Mouse (Mus musculus) midbrain, embryonic 14.5 days (tissue): ENCODE results near the gene Olfr575. TPM values are rescaled to one million over a fixed set of nuclear protein-coding genes. Genes with fewer than 3 reads are reported as not detected.

Source experiments
- ATAC-seq: fragments of 200-750 bp; cut with Nextera tagmentation; 2 replicates; pipeline ENCODE4 v1.8.0; 2017; ENCODE audit warnings: moderate number of reproducible peaks, moderate library complexity; ENCODE audit not compliant: low FRiP score, low TSS enrichment
- DNase-seq: peaks from one replicate; pipeline ENCODE4 v3.0.0-alpha.2; 2015
- H3K27ac ChIP-seq: fragments of 300-500 bp; sonication (generic); replicated peaks from 2 replicates; pipeline ENCODE4 v1.5.1; 2014; ENCODE audit warnings: mild to moderate bottlenecking, low read depth, low read length, moderate library complexity
- H3K27me3 ChIP-seq: fragments of 300-500 bp; sonication (generic); 2 replicates; pipeline ENCODE4 v1.6.1; 2014; ENCODE audit warnings: low read length, control low read depth, mixed read lengths; ENCODE audit not compliant: control insufficient read depth, insufficient read depth
- H3K36me3 ChIP-seq: fragments of 300-500 bp; sonication (generic); 2 replicates; pipeline ENCODE4 v1.6.1; 2014; ENCODE audit warnings: low read length, control low read depth; ENCODE audit not compliant: control insufficient read depth, insufficient read depth
- H3K4me1 ChIP-seq: fragments of 300-500 bp; sonication (generic); 2 replicates; pipeline ENCODE4 v1.6.1; 2014; ENCODE audit warnings: mild to moderate bottlenecking, antibody characterized with exemption, low read length, control low read depth; ENCODE audit not compliant: control insufficient read depth, insufficient read depth
- H3K4me2 ChIP-seq: fragments of 300-500 bp; sonication (generic); 2 replicates; pipeline ENCODE4 v1.6.1; 2014; ENCODE audit warnings: mild to moderate bottlenecking, low read length, moderate library complexity
- H3K4me3 ChIP-seq: fragments of 300-500 bp; sonication (generic); replicated peaks from 2 replicates; pipeline ENCODE4 v1.5.1; 2014; ENCODE audit warnings: low read depth, low read length
- H3K9ac ChIP-seq: fragments of 300-500 bp; sonication (generic); replicated peaks from 2 replicates; pipeline ENCODE4 v1.6.1; 2014; ENCODE audit warnings: mild to moderate bottlenecking, low read length, moderate library complexity
- H3K9me3 ChIP-seq: fragments of 300-500 bp; sonication (generic); 2 replicates; pipeline ENCODE4 v1.6.1; 2016; ENCODE audit warnings: low read length, control low read depth, mixed read lengths; ENCODE audit not compliant: control insufficient read depth
- WGBS: fragments of 180-500 bp; shearing (Covaris S2); extraction: QIAGEN DNeasy Blood & Tissue Kit; methylation state at CpG from one replicate; pipeline ENCODE4 v1.1.7; 2014; 5-methylcytosine and 5-hydroxymethylcytosine counted together
- polyA plus RNA-seq: library from polyadenylated mRNA; unstranded; fragments of >200 nt; fragmentation: Nextera tagmentation; extraction: Ambion mirVana; gene quantifications from 2 replicates; pipeline ENCODE4 v1.2.1, GENCODE M21; 2014

Olfr575 gene
- polyA plus RNA-seq = not detected in 2 replicates

- H3K27me3 ChIP-seq = no peaks in the 10 kb centered on the region
- no peak within 1 kb of the TSS for H3K4me3 ChIP-seq
- H3K9me3 ChIP-seq = no peaks in the 10 kb centered on the region
- no peak within 1 kb of the TSS for H3K27ac ChIP-seq
- no peak for DNase-seq
- no peak for ATAC-seq
- no peaks in the 10 kb centered on the region for H3K4me1 ChIP-seq
- no peak within 1 kb of the TSS for H3K9ac ChIP-seq
- H3K4me2 ChIP-seq = no peak within 1 kb of the TSS
- H3K36me3 ChIP-seq = no peaks in the 10 kb centered on the region
- WGBS = 65% methylated on average over 1 of the region's 1 CpGs
Observed at GRCm38 (mm10) chr7:102958593-102958992, at the start of gene Olfr575. TSS of gene Olfr575 (minus strand) at chr7:102958775.

GRCm38 (mm10) chr7:102989224-102989623 lies 30.6 kb upstream of the Olfr575 start, which contains the start of gene Olfr578:
TSS of gene Olfr578 (minus strand) at chr7:102989324.
- Histone ChIP-seq H3K27ac (no peak within 1 kb of the TSS), H3K4me1 (no peaks in the 10 kb centered on the region), H3K4me2 (no peak within 1 kb of the TSS), H3K9me3 (no peaks in the 10 kb centered on the region), H3K4me3 (no peak within 1 kb of the TSS), H3K36me3 (no peaks in the 10 kb centered on the region), H3K9ac (no peak within 1 kb of the TSS), H3K27me3 (no peaks in the 10 kb centered on the region)
- ATAC-seq (no peak), DNase-seq (no peak)
- 81% methylated on average over 3 of the region's 3 CpGs for WGBS

DNA sequence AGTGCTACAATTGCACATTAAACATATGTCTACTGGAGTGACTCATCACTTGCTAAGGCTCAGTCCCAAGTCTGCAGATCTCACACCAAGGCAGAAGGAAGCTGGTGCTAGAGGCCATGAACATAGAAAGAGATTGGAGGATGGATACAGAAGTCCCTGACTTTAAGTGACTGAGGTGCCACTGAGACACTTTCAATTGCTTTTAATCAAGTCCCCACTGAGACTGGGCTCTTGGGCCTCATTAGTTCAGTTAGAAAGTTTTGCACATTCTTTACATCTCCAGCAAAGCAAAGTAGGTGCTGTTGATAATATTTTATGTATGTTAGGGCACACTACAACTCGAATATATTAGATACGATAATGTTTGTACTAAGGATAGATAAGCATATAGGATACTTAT lies 17.3 kb upstream of the Olfr575 start, which contains the start of gene Olfr577:
Gene Olfr577, minus strand, starts transcription at position 101 of the 400 bp plus-strand sequence.
- no peak for ATAC-seq
- 82% methylated on average over 2 of the region's 2 CpGs for WGBS

GRCm38 (mm10) chr7:102974399-102974798 lies 15.8 kb upstream of the Olfr575 start:
- H3K27ac ChIP-seq = no peak overlapping the region
- H3K4me1 ChIP-seq = no peaks in the 10 kb centered on the region
- no peaks in the 10 kb centered on the region for H3K27me3 ChIP-seq
- no peak overlapping the region for H3K4me2 ChIP-seq
- H3K36me3 ChIP-seq = no peaks in the 10 kb centered on the region
- no peak overlapping the region for H3K9ac ChIP-seq
- H3K9me3 ChIP-seq = no peaks in the 10 kb centered on the region
- DNase-seq (no peak), ATAC-seq (no peak)
- no peak overlapping the region for H3K4me3 ChIP-seq
- WGBS = 39% methylated on average over 1 of the region's 1 CpGs

More for the DNA sequence above, 17.3 kb upstream of the Olfr575 start, which contains the start of gene Olfr577:
- H3K4me2 ChIP-seq = no peak within 1 kb of the TSS
- no peaks in the 10 kb centered on the region for H3K27me3 ChIP-seq
- no peaks in the 10 kb centered on the region for H3K36me3 ChIP-seq
- H3K4me1 ChIP-seq = no peaks in the 10 kb centered on the region
- no peak within 1 kb of the TSS for H3K4me3 ChIP-seq
- H3K9me3 ChIP-seq = no peaks in the 10 kb centered on the region
- no peak for DNase-seq
- no peak within 1 kb of the TSS for H3K27ac ChIP-seq
- H3K9ac ChIP-seq = no peak within 1 kb of the TSS

DNA sequence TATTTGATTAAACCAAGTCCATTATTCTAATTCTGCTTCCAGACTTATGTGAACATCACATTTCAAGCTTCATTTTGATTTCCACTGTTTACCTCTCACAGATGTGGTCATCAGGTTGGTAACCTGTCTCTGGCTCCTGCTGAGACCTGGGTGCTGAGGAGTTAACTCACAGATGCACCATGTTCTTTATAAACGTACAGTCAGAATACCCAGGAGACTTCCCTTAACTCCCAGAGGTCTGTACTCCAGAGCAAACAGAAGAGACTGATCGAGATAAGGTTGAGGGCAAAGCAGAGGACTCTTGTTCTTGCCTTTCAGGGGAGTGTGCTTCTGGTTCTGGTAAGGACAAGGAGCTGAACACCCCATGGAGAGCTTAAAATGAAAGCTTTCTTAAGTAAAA lies 3.8 kb upstream of the Olfr575 start, which contains the start of gene Olfr576:
Gene Olfr576, plus strand, starts transcription at position 301 of the 400 bp plus-strand sequence.
- ATAC-seq (no peak), DNase-seq (no peak)
- Histone ChIP-seq H3K9ac (no peak within 1 kb of the TSS), H3K9me3 (no peaks in the 10 kb centered on the region), H3K27ac (no peak within 1 kb of the TSS), H3K4me1 (no peaks in the 10 kb centered on the region), H3K4me3 (no peak within 1 kb of the TSS), H3K27me3 (no peaks in the 10 kb centered on the region), H3K4me2 (no peak within 1 kb of the TSS), H3K36me3 (no peaks in the 10 kb centered on the region)
- WGBS = 63% methylated on average over 2 of the region's 2 CpGs

DNA sequence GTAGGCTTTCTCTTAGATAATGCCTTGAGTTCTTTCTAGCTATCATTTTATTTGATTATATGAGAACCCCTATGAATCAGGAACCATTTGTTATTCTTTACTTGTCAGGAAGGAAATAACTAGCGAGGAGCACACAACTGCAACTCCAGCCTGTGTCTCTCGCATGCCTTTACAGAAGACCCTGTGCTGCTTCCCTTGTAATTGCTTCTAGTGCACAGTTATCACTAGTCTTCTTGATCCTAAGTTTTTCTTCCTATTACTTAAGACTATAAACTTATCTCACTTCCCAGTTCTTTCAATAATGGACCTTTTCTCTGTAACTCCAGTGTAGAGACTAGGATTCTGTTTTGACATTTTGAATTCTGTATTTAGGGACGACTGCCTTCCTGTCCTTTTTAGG lies 438 bp downstream of the Olfr575 start:
- Histone ChIP-seq H3K4me2 (no peak overlapping the region), H3K36me3 (no peaks in the 10 kb centered on the region), H3K9ac (no peak overlapping the region), H3K9me3 (no peaks in the 10 kb centered on the region), H3K27ac (no peak overlapping the region), H3K4me1 (no peaks in the 10 kb centered on the region), H3K4me3 (no peak overlapping the region), H3K27me3 (no peaks in the 10 kb centered on the region)
- ATAC-seq = no peak
- no peak for DNase-seq
- 87% methylated on average over 3 of the region's 3 CpGs for WGBS

DNA sequence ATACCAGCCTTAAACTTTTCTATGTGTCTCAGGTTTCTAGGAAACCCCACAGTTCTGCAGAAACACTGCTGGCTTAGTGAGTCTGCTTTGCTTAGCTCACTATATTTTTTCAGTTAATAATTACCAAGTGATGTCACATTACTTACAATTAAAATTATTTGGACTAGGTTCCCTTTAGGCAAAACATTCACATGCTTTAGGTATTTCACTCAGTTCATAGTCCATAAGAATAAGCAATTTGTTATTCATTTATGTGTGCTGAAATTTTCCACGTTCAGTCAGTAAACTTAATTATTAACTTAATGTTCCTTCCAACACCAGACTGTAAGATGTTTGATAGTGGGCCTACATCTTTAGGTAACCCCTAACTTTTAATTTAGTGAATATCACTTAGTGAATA lies 7.8 kb downstream of the Olfr575 start:
- no peak overlapping the region for H3K4me3 ChIP-seq
- no peaks in the 10 kb centered on the region for H3K36me3 ChIP-seq
- H3K4me2 ChIP-seq = no peak overlapping the region
- 74% methylated on average over 1 of the region's 1 CpGs for WGBS
- no peaks in the 10 kb centered on the region for H3K27me3 ChIP-seq
- ATAC-seq (no peak), DNase-seq (no peak)
- no peak overlapping the region for H3K27ac ChIP-seq
- no peak overlapping the region for H3K9ac ChIP-seq
- H3K9me3 ChIP-seq = no peaks in the 10 kb centered on the region
- H3K4me1 ChIP-seq = no peaks in the 10 kb centered on the region

DNA sequence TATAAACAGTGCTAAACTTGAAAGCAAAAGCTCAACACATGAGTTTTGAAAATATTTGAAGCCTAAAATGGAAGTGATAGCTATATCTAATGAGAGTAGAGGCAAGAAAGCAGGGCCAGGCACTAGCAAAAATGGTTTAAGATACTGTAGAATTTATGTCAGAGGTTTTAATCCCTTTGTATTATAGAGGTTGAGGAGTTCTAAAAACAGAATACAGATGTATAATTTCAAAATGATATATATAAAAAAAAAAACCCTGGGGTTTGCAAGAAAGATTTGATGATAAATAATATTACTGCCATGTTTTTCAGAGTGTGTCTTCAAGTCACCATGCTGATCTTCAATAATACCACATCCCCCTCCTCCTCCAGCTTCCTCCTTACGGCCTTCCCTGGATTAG lies 10.4 kb downstream of the Olfr575 start, which contains the start of gene Olfr574:
Gene Olfr574, plus strand, starts transcription at position 301 of the 400 bp plus-strand sequence.
- no peak for DNase-seq

DNA sequence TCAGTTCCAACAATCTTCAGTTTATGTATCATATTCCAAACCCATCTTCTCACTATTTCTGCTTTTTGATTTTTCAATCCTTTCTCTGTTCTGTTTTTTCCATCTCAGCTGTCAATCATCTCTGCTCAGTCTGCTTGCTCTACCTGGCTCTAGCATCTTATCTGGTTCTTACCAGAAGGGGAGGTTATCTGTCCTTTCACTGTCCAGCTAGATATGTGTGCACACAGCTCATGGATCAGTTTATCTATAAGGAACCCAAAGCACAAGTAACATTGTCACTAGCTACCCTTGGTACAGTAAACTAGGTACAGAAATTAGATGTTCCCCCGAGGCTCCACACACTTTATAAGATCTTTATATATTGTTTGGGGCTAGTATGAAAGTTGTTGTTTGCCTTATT lies 15.2 kb downstream of the Olfr575 start:
- Histone ChIP-seq H3K36me3 (no peaks in the 10 kb centered on the region), H3K4me1 (no peaks in the 10 kb centered on the region)
- DNase-seq = no peak

More for the DNA sequence above, 10.4 kb downstream of the Olfr575 start, which contains the start of gene Olfr574:
- Histone ChIP-seq H3K27ac (no peak within 1 kb of the TSS), H3K36me3 (no peaks in the 10 kb centered on the region), H3K9ac (no peak within 1 kb of the TSS), H3K4me3 (no peak within 1 kb of the TSS), H3K9me3 (no peaks in the 10 kb centered on the region), H3K27me3 (no peaks in the 10 kb centered on the region), H3K4me2 (no peak within 1 kb of the TSS), H3K4me1 (no peaks in the 10 kb centered on the region)
- no peak for ATAC-seq
- 89% methylated on average over 1 of the region's 1 CpGs for WGBS

More for the DNA sequence above, 15.2 kb downstream of the Olfr575 start:
- Histone ChIP-seq H3K27ac (no peak overlapping the region), H3K27me3 (no peaks in the 10 kb centered on the region), H3K4me3 (no peak overlapping the region), H3K9me3 (no peaks in the 10 kb centered on the region), H3K4me2 (no peak overlapping the region), H3K9ac (no peak overlapping the region)
- no peak for ATAC-seq
- 94% methylated on average over 1 of the region's 1 CpGs for WGBS
